Mouse (Mus musculus) testis, adult 10 weeks (tissue): ENCODE measurements around the gene Csrp2. TPM values are rescaled to one million over a fixed set of nuclear protein-coding genes. Genes with fewer than 3 reads are reported as not detected.

Experiments
- polyA plus RNA-seq: library from polyadenylated mRNA; stranded (reverse); fragments of 350-450 nt; fragmentation: Illumina TruSeq; extraction: RNeasy Lipid Tissue Mini Kit (QIAGEN cat#74804); gene quantifications from one replicate; pipeline ENCODE4 v1.2.3, GENCODE M21; 2014; ENCODE audit warnings: low read depth, low replicate concordance

The Csrp2 gene
- polyA plus RNA-seq = 13.6 TPM

GRCm38 (mm10) chr10:110919531-110920343, at the start of gene Csrp2:
Gene Csrp2 (plus strand): TSS chr10:110919789.

Other genes starting within 250 kb of the Csrp2 start
- gene E2f7, start 174.3 kb upstream of the Csrp2 start, polyA plus RNA-seq = 2.3 TPM
- gene Zdhhc17, start 90.4 kb downstream of the Csrp2 start, polyA plus RNA-seq = 18.5 TPM
- gene Osbpl8, start 245.0 kb downstream of the Csrp2 start, polyA plus RNA-seq = 38.9 TPM